Mouse (Mus musculus): ENCODE measurements around the gene Apoa2.

DNA sequence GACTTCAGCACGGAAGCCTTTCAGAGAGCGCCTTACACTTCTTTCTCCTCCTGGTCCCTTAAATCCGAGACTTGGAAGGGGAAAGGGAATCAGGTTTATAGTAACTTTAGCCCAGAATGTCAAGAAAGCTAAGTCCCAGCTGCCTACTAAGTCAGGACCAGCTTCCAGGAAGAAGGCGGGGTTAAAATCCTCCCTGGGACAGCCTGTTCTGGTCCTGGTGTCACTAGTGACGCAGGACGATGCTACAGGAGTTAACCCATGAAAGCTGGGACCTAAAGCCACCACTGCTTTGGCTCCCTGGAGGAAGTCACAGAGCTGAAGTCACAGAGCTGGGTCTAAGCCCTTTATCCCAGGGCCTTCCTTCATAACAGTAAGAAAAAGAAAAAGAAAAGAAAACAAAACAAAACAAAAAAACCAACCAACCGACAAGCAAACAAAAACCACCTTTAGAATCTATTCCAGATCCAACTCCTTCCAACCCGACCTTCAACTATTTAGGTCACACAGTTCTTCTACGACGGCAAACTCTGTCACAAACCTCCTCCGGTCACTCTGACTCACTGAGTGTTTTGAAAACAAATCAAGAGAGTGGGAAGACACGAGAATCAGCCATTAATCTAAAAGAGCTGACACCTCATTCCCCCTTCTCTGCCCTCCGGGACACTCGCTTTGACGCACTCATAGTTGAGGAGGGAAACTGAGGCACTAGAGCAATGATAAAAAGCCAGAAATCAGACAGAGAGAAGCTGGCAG, 15.3 kb downstream of the Apoa2 start:
- TF ChIP-seq CTCF (IDR thresholded peaks at IDR 0.05; ENCODE audit: control insufficient read depth, insufficient read depth, insufficient replicate concordance, low read depth, low read length) (no peak), POLR2A (IDR thresholded peaks at IDR 0.05; ENCODE audit: control insufficient read depth, low read depth, low read length) (no peak)
